Mouse (Mus musculus) C2C12 (cell line): ENCODE data around the gene Pnck.

Source experiments
- CEBPB ChIP-seq: IDR thresholded peaks from one replicate; pipeline ENCODE4 v1.6.1; 2011; ENCODE audit warnings: low read depth, mild to moderate bottlenecking, control low read depth, moderate library complexity
- CTCF ChIP-seq: IDR thresholded peaks from one replicate; pipeline ENCODE4 v1.5.1; 2011; ENCODE audit not compliant: control insufficient read depth, insufficient read depth, insufficient read length
- MAX ChIP-seq: IDR thresholded peaks from one replicate; pipeline ENCODE4 v1.6.1; 2011; ENCODE audit warnings: mild to moderate bottlenecking, control low read depth
- MYOD1 ChIP-seq: IDR thresholded peaks from one replicate; pipeline ENCODE4 v1.6.1; 2011; ENCODE audit warnings: low read depth; ENCODE audit not compliant: control insufficient read depth, insufficient read length
- MYOG ChIP-seq: IDR thresholded peaks from one replicate; pipeline ENCODE4 v1.6.1; 2011; ENCODE audit not compliant: control insufficient read depth, insufficient read length; ENCODE audit errors: extremely low read depth
- USF1 ChIP-seq: IDR thresholded peaks from one replicate; pipeline ENCODE4 v1.6.1; 2011; ENCODE audit warnings: low read depth, mild to moderate bottlenecking, control low read depth, moderate library complexity

- TF ChIP-seq CTCF: no peak
- no peak for TF ChIP-seq USF1
- no peak for TF ChIP-seq MAX
- no peak for TF ChIP-seq MYOG
- TF ChIP-seq MYOD1: no peak
- TF ChIP-seq CEBPB: no peak
These were observed 22.5 kb downstream of the Pnck start for GRCm38 (mm10) chrX:73637415-73637814.
